Mouse (Mus musculus): Measurements from ENCODE around the gene Wdr19. TPM values are rescaled to one million over a fixed set of nuclear protein-coding genes. Genes with fewer than 3 reads are reported as not detected.

Wdr19 gene
- total and polyA plus RNA-seq, 3 experiments, result 1.2 to 1.9 (median 1.4) TPM

- no peak for TF ChIP-seq CTCF (IDR thresholded peaks at IDR 0.05)
- TF ChIP-seq POLR2A (IDR thresholded peaks at IDR 0.05; ENCODE audit: insufficient read depth, low read depth, low read length), result no peak
- TF ChIP-seq EP300 (IDR thresholded peaks at IDR 0.05; ENCODE audit: insufficient read depth, low read depth, low read length), result no peak
Observed at GRCm38 (mm10) chr5:65154287-65154686, 45.2 kb upstream of the Wdr19 start.

GRCm38 (mm10) chr5:65156853-65157252 lies 42.6 kb upstream of the Wdr19 start:
- H3K36me3 ChIP-seq (ENCODE audit: control insufficient read depth, insufficient read depth, low read length), result peaks cover 5% of the 10 kb centered on the region
- no peak overlapping the region for H3K4me3 ChIP-seq
- WGBS, result 73% methylated on average over 2 of the region's 2 CpGs
- DNase-seq, result peak; percentile 33 to 50
- H3K4me1 ChIP-seq (ENCODE audit: control insufficient read depth, insufficient read depth, low read length), result peaks cover 6% of the 10 kb centered on the region
- 0 out of 2 replicates have a peak, but pooled peaks cover 2% of the 10 kb centered on the region for H3K79me2 ChIP-seq (replicated peaks; ENCODE audit: control insufficient read depth, insufficient read depth, low read length)
- H3K27me3 ChIP-seq (ENCODE audit: control insufficient read depth, insufficient read depth, low read length), result no peaks in the 10 kb centered on the region
- no peak overlapping the region for H3K9ac ChIP-seq (ENCODE audit: low read depth, low read length)
- H3K27ac ChIP-seq, result peak overlapping the region; percentile 97
- intact Hi-C loops (cut with DNase I), result loop anchor here (5.0 kb wide), 2 partner anchors 55 to 120 kb away; no protein-coding TSS in a partner anchor
- TF ChIP-seq POLR2A (IDR thresholded peaks at IDR 0.05; ENCODE audit: insufficient read depth, low read depth, low read length) (no peak), EP300 (IDR thresholded peaks at IDR 0.05; ENCODE audit: insufficient read depth, low read depth, low read length) (0 out of 2 replicates have a peak, but pooled peaks have one; percentile 20), CTCF (IDR thresholded peaks at IDR 0.05) (peak; percentile 76)

More at GRCm38 (mm10) chr5:65154287-65154686, 45.2 kb upstream of the Wdr19 start:
- Histone ChIP-seq H3K36me3 (ENCODE audit: control insufficient read depth, insufficient read depth, low read length) (peaks cover 5% of the 10 kb centered on the region), H3K4me3 (no peak overlapping the region), H3K27me3 (ENCODE audit: control insufficient read depth, insufficient read depth, low read length) (no peaks in the 10 kb centered on the region), H3K79me2 (replicated peaks; ENCODE audit: control insufficient read depth, insufficient read depth, low read length) (0 out of 2 replicates have a peak, but pooled peaks cover 2% of the 10 kb centered on the region), H3K9ac (ENCODE audit: low read depth, low read length) (no peak overlapping the region), H3K27ac (no peak overlapping the region), H3K4me1 (ENCODE audit: control insufficient read depth, insufficient read depth, low read length) (peaks cover 6% of the 10 kb centered on the region)
- WGBS, result 76% methylated on average over 6 of the region's 6 CpGs
- intact Hi-C loops (cut with DNase I), result no loop called here
- DNase-seq, result no peak

DNA sequence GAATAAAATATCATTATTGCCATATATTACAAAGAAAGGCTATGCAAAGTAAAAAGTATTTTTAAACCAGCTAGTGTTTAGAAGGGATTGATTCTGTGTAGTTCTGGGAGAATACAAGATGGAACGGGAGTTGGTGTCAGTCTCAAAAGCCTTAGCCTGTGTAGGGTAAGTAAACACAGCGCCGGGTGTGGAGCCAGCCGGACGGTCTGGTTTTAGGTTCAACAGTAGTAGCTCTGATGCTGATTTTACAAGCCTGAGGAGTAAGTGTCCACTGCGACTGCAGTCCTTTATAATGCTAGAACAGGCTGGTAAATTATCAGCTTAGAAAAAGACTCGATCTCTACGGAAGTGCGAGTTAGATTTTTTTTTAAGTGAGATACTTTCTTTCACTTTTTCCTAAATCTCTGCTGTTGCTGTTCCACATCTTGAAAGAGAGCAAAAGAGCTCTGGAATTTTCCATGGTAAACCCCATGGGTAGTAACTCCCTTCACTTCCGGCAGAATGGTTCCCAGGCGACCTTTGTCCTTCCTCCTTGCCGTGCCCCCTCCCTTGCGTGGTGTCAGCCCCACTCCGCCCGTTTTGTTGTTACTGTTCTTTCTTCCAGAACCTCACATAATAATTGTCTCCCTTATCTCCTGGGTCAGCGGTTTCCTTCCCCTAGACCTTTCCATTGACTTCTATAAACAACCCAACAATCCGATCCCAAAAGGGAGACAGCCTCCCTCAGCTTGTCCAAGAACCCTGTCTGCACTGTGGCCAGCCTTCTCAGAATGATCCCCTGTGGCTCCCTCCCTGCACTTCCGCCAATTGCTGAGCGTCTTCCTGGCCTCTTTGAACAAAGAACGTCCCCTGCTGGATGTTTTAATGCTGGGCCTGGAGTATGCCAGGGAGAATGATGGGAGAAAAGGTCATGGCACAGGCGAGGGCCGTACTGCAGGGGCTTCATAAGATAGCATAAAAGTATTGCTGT lies 41.8 kb upstream of the Wdr19 start:
- no peaks in the 10 kb centered on the region for H3K27me3 ChIP-seq (ENCODE audit: control insufficient read depth, insufficient read depth, low read length)
- TF ChIP-seq POLR2A (IDR thresholded peaks at IDR 0.05; ENCODE audit: insufficient read depth, low read depth, low read length) (peak; percentile 72; the same call in 1 of the 2 replicates), CTCF (IDR thresholded peaks at IDR 0.05) (peak; percentile 83), EP300 (IDR thresholded peaks at IDR 0.05; ENCODE audit: insufficient read depth, low read depth, low read length) (peak; percentile 95)
- peak overlapping the region; percentile 56 for H3K9ac ChIP-seq (ENCODE audit: low read depth, low read length)
- 0 out of 2 replicates have a peak, but pooled peaks cover 2% of the 10 kb centered on the region for H3K79me2 ChIP-seq (replicated peaks; ENCODE audit: control insufficient read depth, insufficient read depth, low read length)
- 41% methylated on average over 22 of the region's 22 CpGs for WGBS
- intact Hi-C loops (cut with DNase I), result loop anchor here (2.0 to 5.0 kb wide), 5 partner anchors 41 to 153 kb away; partner anchors contain the start of gene Wdr19
- peaks cover 8% of the 10 kb centered on the region for H3K4me1 ChIP-seq (ENCODE audit: control insufficient read depth, insufficient read depth, low read length)
- H3K4me3 ChIP-seq, result peak overlapping the region; percentile 25
- H3K36me3 ChIP-seq (ENCODE audit: control insufficient read depth, insufficient read depth, low read length), result peaks cover 5% of the 10 kb centered on the region
- peak overlapping the region; percentile 97 for H3K27ac ChIP-seq
- DNase-seq, result peak; percentile 78 to 86

- intact Hi-C loops (cut with DNase I), result loop anchor here (2.0 to 5.0 kb wide), 5 partner anchors 40 to 154 kb away; partner anchors contain the start of gene Wdr19
- H3K79me2 ChIP-seq (replicated peaks; ENCODE audit: control insufficient read depth, insufficient read depth, low read length), result 0 out of 2 replicates have a peak, but pooled peaks cover 2% of the 10 kb centered on the region
- DNase-seq, result no peak
- H3K27ac ChIP-seq, result peak overlapping the region; percentile 97
- no peak for TF ChIP-seq EP300 (IDR thresholded peaks at IDR 0.05; ENCODE audit: insufficient read depth, low read depth, low read length)
- H3K9ac ChIP-seq (ENCODE audit: low read depth, low read length), result no peak overlapping the region
- H3K4me3 ChIP-seq, result no peak overlapping the region
- H3K4me1 ChIP-seq (ENCODE audit: control insufficient read depth, insufficient read depth, low read length), result peaks cover 9% of the 10 kb centered on the region
- peaks cover 7% of the 10 kb centered on the region for H3K36me3 ChIP-seq (ENCODE audit: control insufficient read depth, insufficient read depth, low read length)
- no peaks in the 10 kb centered on the region for H3K27me3 ChIP-seq (ENCODE audit: control insufficient read depth, insufficient read depth, low read length)
- 90% methylated on average over 20 of the region's 20 CpGs for WGBS
Observed at GRCm38 (mm10) chr5:65158696-65159305, 40.7 kb upstream of the Wdr19 start.

GRCm38 (mm10) chr5:65163001-65163400 lies 36.5 kb upstream of the Wdr19 start:
- intact Hi-C loops (cut with DNase I), result no loop called here
- Histone ChIP-seq H3K4me1 (ENCODE audit: control insufficient read depth, insufficient read depth, low read length) (peaks cover 8% of the 10 kb centered on the region), H3K36me3 (ENCODE audit: control insufficient read depth, insufficient read depth, low read length) (peaks cover 3% of the 10 kb centered on the region; the same call in 1 of the 2 replicates), H3K79me2 (replicated peaks; ENCODE audit: control insufficient read depth, insufficient read depth, low read length) (no peaks in the 10 kb centered on the region), H3K9ac (ENCODE audit: low read depth, low read length) (no peak overlapping the region), H3K27ac (no peak overlapping the region; the same call in 1 of the 2 replicates), H3K4me3 (no peak overlapping the region), H3K27me3 (ENCODE audit: control insufficient read depth, insufficient read depth, low read length) (no peaks in the 10 kb centered on the region)
- DNase-seq, result no peak
- 41% methylated on average over 5 of the region's 5 CpGs for WGBS
- no peak for TF ChIP-seq CTCF (IDR thresholded peaks at IDR 0.05)
- TF ChIP-seq EP300 (IDR thresholded peaks at IDR 0.05; ENCODE audit: insufficient read depth, low read depth, low read length), result no peak
- no peak for TF ChIP-seq POLR2A (IDR thresholded peaks at IDR 0.05; ENCODE audit: insufficient read depth, low read depth, low read length)

Measured in heart, adult 2 months (tissue).